Mouse (Mus musculus): ENCODE measurements around the gene Smpx. TPM values are rescaled to one million over a fixed set of nuclear protein-coding genes. Genes with fewer than 3 reads are reported as not detected.

Gene Smpx
- 9.7 and 10.2 TPM in 2 replicates for polyA plus RNA-seq (2012; rRNA removed)

- no peak for TF ChIP-seq CTCF (IDR thresholded peaks at IDR 0.05; ENCODE audit: borderline replicate concordance, insufficient read depth, low read depth, low read length)
- no peak for TF ChIP-seq POLR2A (IDR thresholded peaks at IDR 0.05; ENCODE audit: borderline replicate concordance, insufficient read depth, low read length)
- H3K4me3 ChIP-seq (replicated peaks; ENCODE audit: insufficient read depth, low read depth, low read length) = no peak within 1 kb of the TSS
- WGBS = 85% methylated on average over 8 of the region's 8 CpGs
- no peak within 1 kb of the TSS for H3K27ac ChIP-seq (ENCODE audit: insufficient read depth, low read length)
- no peaks in the 10 kb centered on the region for H3K4me1 ChIP-seq (ENCODE audit: control insufficient read depth, insufficient read depth, low read length)
- H3K27me3 ChIP-seq (ENCODE audit: control insufficient read depth, insufficient read depth, low read length) = no peaks in the 10 kb centered on the region
- DNase-seq = no peak
These were observed at the start of gene Smpx for GRCm38 (mm10) chrX:157698862-157699261. TSS of gene Smpx (plus strand) at chrX:157698910.

- H3K27ac ChIP-seq (ENCODE audit: insufficient read depth, low read length) = no peak overlapping the region
- TF ChIP-seq CTCF (IDR thresholded peaks at IDR 0.05; ENCODE audit: borderline replicate concordance, insufficient read depth, low read depth, low read length) = no peak
- TF ChIP-seq POLR2A (IDR thresholded peaks at IDR 0.05; ENCODE audit: borderline replicate concordance, insufficient read depth, low read length) = no peak
These were observed 43.7 kb upstream of the Smpx start for GRCm38 (mm10) chrX:157655047-157655446.

GRCm38 (mm10) chrX:157657356-157657755 lies 41.4 kb upstream of the Smpx start:
- no peak overlapping the region for H3K4me3 ChIP-seq (replicated peaks; ENCODE audit: insufficient read depth, low read depth, low read length)
- H3K27ac ChIP-seq (ENCODE audit: insufficient read depth, low read length) = no peak overlapping the region

More at GRCm38 (mm10) chrX:157655047-157655446, 43.7 kb upstream of the Smpx start:
- Histone ChIP-seq H3K27me3 (ENCODE audit: control insufficient read depth, insufficient read depth, low read length) (no peaks in the 10 kb centered on the region), H3K4me1 (ENCODE audit: control insufficient read depth, insufficient read depth, low read length) (no peaks in the 10 kb centered on the region), H3K4me3 (replicated peaks; ENCODE audit: insufficient read depth, low read depth, low read length) (no peak overlapping the region)
- no peak for DNase-seq

GRCm38 (mm10) chrX:157671820-157672219 lies 26.9 kb upstream of the Smpx start:
- no peak for DNase-seq
- no peak overlapping the region for H3K27ac ChIP-seq (ENCODE audit: insufficient read depth, low read length)
- no peak overlapping the region for H3K4me3 ChIP-seq (replicated peaks; ENCODE audit: insufficient read depth, low read depth, low read length)
- TF ChIP-seq CTCF (IDR thresholded peaks at IDR 0.05; ENCODE audit: borderline replicate concordance, insufficient read depth, low read depth, low read length) = no peak
- no peaks in the 10 kb centered on the region for H3K27me3 ChIP-seq (ENCODE audit: control insufficient read depth, insufficient read depth, low read length)
- WGBS = 78% methylated on average over 2 of the region's 2 CpGs
- no peaks in the 10 kb centered on the region for H3K4me1 ChIP-seq (ENCODE audit: control insufficient read depth, insufficient read depth, low read length)

More at GRCm38 (mm10) chrX:157657356-157657755, 41.4 kb upstream of the Smpx start:
- TF ChIP-seq POLR2A (IDR thresholded peaks at IDR 0.05; ENCODE audit: borderline replicate concordance, insufficient read depth, low read length) (no peak), CTCF (IDR thresholded peaks at IDR 0.05; ENCODE audit: borderline replicate concordance, insufficient read depth, low read depth, low read length) (no peak)
- Histone ChIP-seq H3K27me3 (ENCODE audit: control insufficient read depth, insufficient read depth, low read length) (no peaks in the 10 kb centered on the region), H3K4me1 (ENCODE audit: control insufficient read depth, insufficient read depth, low read length) (no peaks in the 10 kb centered on the region)
- DNase-seq = no peak

- WGBS = 87% methylated on average over 3 of the region's 3 CpGs
- no peak for DNase-seq
- TF ChIP-seq POLR2A (IDR thresholded peaks at IDR 0.05; ENCODE audit: borderline replicate concordance, insufficient read depth, low read length) = no peak
- no peak for TF ChIP-seq CTCF (IDR thresholded peaks at IDR 0.05; ENCODE audit: borderline replicate concordance, insufficient read depth, low read depth, low read length)
- Histone ChIP-seq H3K27ac (ENCODE audit: insufficient read depth, low read length) (no peak overlapping the region), H3K27me3 (ENCODE audit: control insufficient read depth, insufficient read depth, low read length) (no peaks in the 10 kb centered on the region), H3K4me1 (ENCODE audit: control insufficient read depth, insufficient read depth, low read length) (no peaks in the 10 kb centered on the region), H3K4me3 (replicated peaks; ENCODE audit: insufficient read depth, low read depth, low read length) (no peak overlapping the region)
These were observed 23.9 kb upstream of the Smpx start for GRCm38 (mm10) chrX:157674667-157675350.

GRCm38 (mm10) chrX:157691186-157691585 lies 7.5 kb upstream of the Smpx start:
- Histone ChIP-seq H3K27ac (ENCODE audit: insufficient read depth, low read length) (no peak overlapping the region), H3K4me1 (ENCODE audit: control insufficient read depth, insufficient read depth, low read length) (0 out of 2 replicates have a peak, but pooled peaks cover 3% of the 10 kb centered on the region), H3K27me3 (ENCODE audit: control insufficient read depth, insufficient read depth, low read length) (no peaks in the 10 kb centered on the region), H3K4me3 (replicated peaks; ENCODE audit: insufficient read depth, low read depth, low read length) (no peak overlapping the region)
- TF ChIP-seq CTCF (IDR thresholded peaks at IDR 0.05; ENCODE audit: borderline replicate concordance, insufficient read depth, low read depth, low read length) = no peak
- DNase-seq = peak in 1 of 2 experiments; percentile 2
- 21% methylated on average over 4 of the region's 4 CpGs for WGBS

- H3K27me3 ChIP-seq (ENCODE audit: control insufficient read depth, insufficient read depth, low read length) = no peaks in the 10 kb centered on the region
These were observed 1.0 kb upstream of the Smpx start for GRCm38 (mm10) chrX:157697591-157698135.

GRCm38 (mm10) chrX:157707236-157707635 lies 8.5 kb downstream of the Smpx start:
- H3K4me3 ChIP-seq (replicated peaks; ENCODE audit: insufficient read depth, low read depth, low read length) = no peak overlapping the region
- no peak overlapping the region for H3K27ac ChIP-seq (ENCODE audit: insufficient read depth, low read length)
- H3K4me1 ChIP-seq (ENCODE audit: control insufficient read depth, insufficient read depth, low read length) = no peaks in the 10 kb centered on the region
- 64% methylated on average over 2 of the region's 2 CpGs for whole genome bisulfite sequencing
- DNase-seq = no peak
- no peaks in the 10 kb centered on the region for H3K27me3 ChIP-seq (ENCODE audit: control insufficient read depth, insufficient read depth, low read length)
- no peak for TF ChIP-seq POLR2A (IDR thresholded peaks at IDR 0.05; ENCODE audit: borderline replicate concordance, insufficient read depth, low read length)
- TF ChIP-seq CTCF (IDR thresholded peaks at IDR 0.05; ENCODE audit: borderline replicate concordance, insufficient read depth, low read depth, low read length) = no peak

More at GRCm38 (mm10) chrX:157697591-157698135, 1.0 kb upstream of the Smpx start:
- H3K4me3 ChIP-seq (replicated peaks; ENCODE audit: insufficient read depth, low read depth, low read length) = no peak overlapping the region
- H3K4me1 ChIP-seq (ENCODE audit: control insufficient read depth, insufficient read depth, low read length) = no peaks in the 10 kb centered on the region
- TF ChIP-seq POLR2A (IDR thresholded peaks at IDR 0.05; ENCODE audit: borderline replicate concordance, insufficient read depth, low read length) = no peak
- DNase-seq = no peak
- H3K27ac ChIP-seq (ENCODE audit: insufficient read depth, low read length) = no peak overlapping the region
- WGBS = 46% methylated on average over 5 of the region's 5 CpGs
